Mouse (Mus musculus) megakaryocyte, embryonic 14.5 days (primary cell): ENCODE measurements at regions not wholly inside any gene's neighbourhood (a gene's known extent, or its start where the extent isn't known, plus 50 kb on each side); places are given as distances from the start of the nearest gene placed in this dataset.

Experiments used
- FLI1 ChIP-seq: IDR thresholded peaks from 2 replicates; pipeline ENCODE4 v1.6.1; 2012; ENCODE audit warnings: low read length, inconsistent platforms, mixed read lengths
- GATA1 ChIP-seq: IDR thresholded peaks from 3 replicates; pipeline ENCODE4 v1.6.1; 2012; ENCODE audit warnings: mixed read lengths, low read length, inconsistent platforms, borderline replicate concordance

- no peak for TF ChIP-seq FLI1
- no peak for TF ChIP-seq GATA1
Observed at GRCm38 (mm10) chr1:128675538-128675937, 83.4 kb upstream of the Cxcr4 start.
